Mouse (Mus musculus) intestine, postnatal 0 days (tissue): ENCODE data around the gene Epm2a. TPM values are rescaled to one million over a fixed set of nuclear protein-coding genes. Genes with fewer than 3 reads are reported as not detected.

Experiments used
- ATAC-seq: fragments of 200-750 bp; cut with Nextera tagmentation; 2 replicates; pipeline ENCODE4 v1.8.0; 2017; ENCODE audit warnings: mild to moderate bottlenecking, moderate TSS enrichment, moderate library complexity
- H3K27ac ChIP-seq: fragments of 300-500 bp; sonication (generic); 2 replicates; pipeline ENCODE4 v1.5.1; 2014; ENCODE audit warnings: mild to moderate bottlenecking, low read depth, low read length, moderate library complexity
- H3K27me3 ChIP-seq: fragments of 300-500 bp; sonication (generic); replicated peaks from 2 replicates; pipeline ENCODE4 v1.6.1; 2014; ENCODE audit warnings: low read length, mixed read lengths; ENCODE audit not compliant: control insufficient read depth, insufficient read depth
- H3K36me3 ChIP-seq: fragments of 300-500 bp; sonication (generic); 2 replicates; pipeline ENCODE4 v1.6.1; 2014; ENCODE audit warnings: mild to moderate bottlenecking, moderate library complexity; ENCODE audit not compliant: control insufficient read depth, insufficient read depth
- H3K4me1 ChIP-seq: fragments of 300-500 bp; sonication (generic); replicated peaks from 2 replicates; pipeline ENCODE4 v1.6.1; 2014; ENCODE audit warnings: antibody characterized with exemption, low read length, mixed read lengths; ENCODE audit not compliant: control insufficient read depth, insufficient read depth
- H3K4me2 ChIP-seq: fragments of 300-500 bp; sonication (generic); replicated peaks from 2 replicates; pipeline ENCODE4 v1.6.1; 2014; ENCODE audit warnings: low read depth, mild to moderate bottlenecking, moderate library complexity
- H3K4me3 ChIP-seq: fragments of 300-500 bp; sonication (generic); 2 replicates; pipeline ENCODE4 v1.5.1; 2014; ENCODE audit warnings: low read depth, low read length
- H3K9ac ChIP-seq: fragments of 300-500 bp; sonication (generic); 2 replicates; pipeline ENCODE4 v1.6.1; 2014; ENCODE audit warnings: mild to moderate bottlenecking, low read depth, low read length
- H3K9me3 ChIP-seq: fragments of 300-500 bp; sonication (generic); 2 replicates; pipeline ENCODE4 v1.6.1; 2016; ENCODE audit warnings: mixed run types; ENCODE audit not compliant: control insufficient read depth
- CTCF ChIP-seq: sonication (generic); IDR thresholded peaks from 2 replicates; pipeline ENCODE4 v1.5.1; 2016; ENCODE audit warnings: low read depth, mild to moderate bottlenecking, control low read depth, antibody characterized with exemption, moderate library complexity
- WGBS: fragments of 180-500 bp; shearing (Covaris S2); extraction: QIAGEN DNeasy Blood & Tissue Kit; methylation state at CpG from one replicate; pipeline ENCODE4 v1.1.7; 2014; 5-methylcytosine and 5-hydroxymethylcytosine counted together
- polyA plus RNA-seq: library from polyadenylated mRNA; unstranded; fragments of >200 nt; fragmentation: Nextera tagmentation; extraction: Ambion mirVana; gene quantifications from 2 replicates; pipeline ENCODE4 v1.2.1, GENCODE M21; 2015

The Epm2a gene
- polyA plus RNA-seq, 1 experiment from 2014 or later, result 0.14 TPM

DNA sequence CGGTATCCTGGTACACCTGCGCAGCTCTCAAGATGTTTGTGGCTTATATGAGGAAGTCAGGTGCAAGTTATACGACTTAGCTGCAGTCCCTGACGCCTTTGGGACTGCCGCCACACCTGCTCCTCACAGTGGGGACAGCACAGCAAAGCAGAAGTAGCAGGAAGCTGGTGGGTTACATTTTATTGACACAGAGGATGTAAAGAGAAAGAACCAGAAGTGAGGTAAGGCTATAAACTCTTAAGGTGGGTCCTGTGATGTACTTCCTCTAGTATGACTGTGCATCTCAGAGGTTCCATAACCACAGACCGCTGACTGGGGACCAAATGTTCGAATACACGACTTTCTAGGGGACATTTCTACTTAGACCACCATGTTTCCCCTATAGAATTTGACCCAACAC lies 11.4 kb downstream of the Epm2a start:
- no peaks in the 10 kb centered on the region for H3K4me1 ChIP-seq
- H3K9ac ChIP-seq, result no peak overlapping the region
- H3K9me3 ChIP-seq, result no peaks in the 10 kb centered on the region
- no peak overlapping the region for H3K4me2 ChIP-seq
- no peaks in the 10 kb centered on the region for H3K27me3 ChIP-seq
- no peak overlapping the region for H3K4me3 ChIP-seq
- 65% methylated on average over 7 of the region's 8 CpGs for WGBS
- ATAC-seq, result no peak
- no peak overlapping the region for H3K27ac ChIP-seq
- no peaks in the 10 kb centered on the region for H3K36me3 ChIP-seq
- TF ChIP-seq CTCF, result no peak

- Histone ChIP-seq H3K27ac (no peak overlapping the region), H3K36me3 (no peaks in the 10 kb centered on the region), H3K4me2 (no peak overlapping the region), H3K4me1 (no peaks in the 10 kb centered on the region), H3K27me3 (no peaks in the 10 kb centered on the region), H3K9me3 (no peaks in the 10 kb centered on the region), H3K4me3 (no peak overlapping the region), H3K9ac (no peak overlapping the region)
- WGBS, result 62% methylated on average over 5 of the region's 5 CpGs
- no peak for ATAC-seq
- peak; percentile 78 for TF ChIP-seq CTCF
Observed at GRCm38 (mm10) chr10:11361985-11362692, 18.9 kb downstream of the Epm2a start.

DNA sequence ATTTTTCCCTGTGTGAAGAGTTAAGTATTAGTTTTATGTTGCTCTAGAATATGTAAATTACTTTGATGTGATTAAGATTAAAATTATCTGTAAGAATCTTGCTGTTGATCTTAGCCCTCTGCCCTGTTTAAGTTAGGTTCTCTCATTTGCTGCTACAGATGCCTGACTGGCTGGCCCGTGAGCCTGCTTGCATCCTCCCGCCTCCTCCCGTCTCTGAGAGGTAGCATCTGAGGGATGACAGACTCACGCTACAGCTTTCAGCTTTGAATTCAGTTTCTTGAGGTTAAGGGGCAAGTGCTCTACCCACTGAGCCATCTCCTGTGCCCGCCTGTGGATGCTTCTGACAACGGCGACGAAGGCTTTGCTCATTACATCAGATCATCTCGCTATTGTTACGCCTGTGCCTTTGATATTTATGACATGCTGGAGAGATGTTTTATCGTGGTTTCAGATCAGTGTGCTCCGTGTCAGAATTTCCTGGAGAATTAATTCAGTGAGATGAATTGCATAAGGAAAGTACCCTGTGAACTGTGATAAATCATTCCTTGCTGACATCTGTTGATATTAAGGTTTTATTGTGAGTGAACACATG lies 19.8 kb downstream of the Epm2a start:
- H3K4me3 ChIP-seq, result no peak overlapping the region
- no peak overlapping the region for H3K4me2 ChIP-seq
- H3K4me1 ChIP-seq, result no peaks in the 10 kb centered on the region
- H3K27ac ChIP-seq, result no peak overlapping the region
- WGBS, result 57% methylated on average over 12 of the region's 12 CpGs
- H3K27me3 ChIP-seq, result no peaks in the 10 kb centered on the region
- H3K36me3 ChIP-seq, result no peaks in the 10 kb centered on the region
- no peak overlapping the region for H3K9ac ChIP-seq
- H3K9me3 ChIP-seq, result no peaks in the 10 kb centered on the region
- TF ChIP-seq CTCF, result no peak
- ATAC-seq, result no peak

DNA sequence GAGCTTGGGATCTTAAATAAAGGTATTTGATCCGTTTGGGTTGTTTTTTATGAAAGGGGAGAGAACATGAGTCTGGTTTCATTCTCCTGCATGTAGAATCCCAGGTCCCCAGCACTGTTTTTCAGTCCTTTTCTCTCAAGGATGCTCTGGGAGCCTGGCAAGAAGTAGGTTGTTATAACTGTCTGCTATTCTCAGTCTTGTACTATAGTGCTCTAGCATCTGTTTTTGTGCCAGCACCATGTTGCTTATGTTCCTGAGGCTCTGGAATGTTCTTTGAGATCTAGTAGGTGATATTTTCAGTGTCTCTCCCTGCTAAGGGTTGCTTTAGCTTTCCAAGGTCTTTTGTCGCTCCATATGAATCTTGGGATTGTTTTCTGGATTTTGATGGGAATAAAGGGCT lies 38.1 kb downstream of the Epm2a start:
- Histone ChIP-seq H3K27ac (no peak overlapping the region), H3K4me2 (no peak overlapping the region), H3K27me3 (no peaks in the 10 kb centered on the region), H3K9me3 (no peaks in the 10 kb centered on the region), H3K4me1 (no peaks in the 10 kb centered on the region), H3K9ac (no peak overlapping the region), H3K4me3 (no peak overlapping the region), H3K36me3 (no peaks in the 10 kb centered on the region)
- no peak for ATAC-seq
- 80% methylated on average over 2 of the region's 2 CpGs for WGBS
- no peak for TF ChIP-seq CTCF

DNA sequence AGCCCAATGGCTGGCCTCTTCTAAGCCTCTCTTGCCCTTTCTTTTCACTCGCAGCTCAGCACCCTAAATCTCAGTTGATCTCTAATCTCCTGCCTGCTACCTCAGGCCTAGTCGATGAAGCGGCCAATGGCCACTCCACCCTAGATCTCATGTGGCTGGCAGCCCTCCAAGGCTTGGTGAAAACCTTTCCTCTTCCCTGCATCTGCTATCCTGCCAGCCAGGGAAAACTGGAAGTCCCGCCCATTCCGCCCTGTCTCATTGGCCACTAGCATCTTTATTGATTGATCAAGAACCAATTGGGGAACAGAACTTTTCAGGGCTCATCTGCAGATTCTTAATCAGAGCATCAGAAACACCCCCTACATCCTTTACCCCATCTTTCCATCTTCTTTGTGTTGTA lies 67.7 kb downstream of the Epm2a start:
- 81% methylated on average over 5 of the region's 5 CpGs for WGBS
- Histone ChIP-seq H3K27ac (no peak overlapping the region), H3K9me3 (no peaks in the 10 kb centered on the region), H3K27me3 (no peaks in the 10 kb centered on the region), H3K4me2 (no peak overlapping the region), H3K4me3 (no peak overlapping the region), H3K4me1 (no peaks in the 10 kb centered on the region), H3K36me3 (no peaks in the 10 kb centered on the region), H3K9ac (no peak overlapping the region)
- TF ChIP-seq CTCF, result no peak
- ATAC-seq, result no peak

DNA sequence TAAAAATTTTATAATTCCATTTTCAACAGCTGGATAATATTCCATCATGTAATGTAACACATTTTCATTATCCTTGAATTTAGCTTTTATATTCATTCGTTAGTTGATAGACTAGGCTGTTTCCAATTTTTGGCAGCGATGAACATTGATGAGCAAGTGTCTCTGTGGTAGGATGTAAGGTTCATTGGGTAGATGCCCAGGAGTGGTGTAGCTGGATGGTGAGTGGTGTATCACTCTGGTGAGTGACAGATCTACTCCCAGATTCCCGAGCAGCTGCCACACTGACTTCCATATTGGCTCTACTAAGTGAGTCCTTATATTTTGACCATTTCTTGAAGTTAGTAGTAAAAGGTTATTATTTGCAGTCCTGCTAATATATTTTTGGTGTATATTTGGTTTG lies 76.9 kb downstream of the Epm2a start:
- TF ChIP-seq CTCF, result no peak
- Histone ChIP-seq H3K27ac (no peak overlapping the region), H3K27me3 (no peaks in the 10 kb centered on the region), H3K4me1 (no peaks in the 10 kb centered on the region), H3K4me3 (no peak overlapping the region), H3K36me3 (no peaks in the 10 kb centered on the region), H3K4me2 (no peak overlapping the region), H3K9me3 (no peaks in the 10 kb centered on the region), H3K9ac (no peak overlapping the region)
- ATAC-seq, result no peak
- 95% methylated on average over 3 of the region's 3 CpGs for WGBS
